Mouse (Mus musculus) liver, postnatal 0 days (tissue): ENCODE results near the gene Kcna6.

ENCODE experiments used
- CTCF ChIP-seq: sonication (generic); IDR thresholded peaks from 2 replicates; pipeline ENCODE4 v1.5.1; 2016; ENCODE audit warnings: antibody characterized with exemption, low read depth
- EP300 ChIP-seq: IDR thresholded peaks from 2 replicates; pipeline ENCODE4 v1.6.1; 2016; ENCODE audit warnings: antibody characterized with exemption, low read depth, mild to moderate bottlenecking

- no peak for TF ChIP-seq CTCF
- TF ChIP-seq EP300 = no peak
Observed at GRCm38 (mm10) chr6:126735806-126736205, 4.7 kb downstream of the Kcna6 start.
